Mouse (Mus musculus) neutrophil, adult 59 days (primary cell): ENCODE measurements around the gene Angpt4. TPM values are rescaled to one million over a fixed set of nuclear protein-coding genes. Genes with fewer than 3 reads are reported as not detected.

Experiments
- total RNA-seq, 2 experiments: library from RNA; stranded (reverse); gene quantifications; 1 replicate in 1 of 2; 2 replicates in 1 of 2; pipeline ENCODE4 v1.2.4; 2023

The Angpt4 gene
- total RNA-seq, result not detected

GRCm38 (mm10) chr2:151910919-151911500, at the start of gene Angpt4:
TSS of gene Angpt4 (plus strand) at chr2:151911210.

DNA sequence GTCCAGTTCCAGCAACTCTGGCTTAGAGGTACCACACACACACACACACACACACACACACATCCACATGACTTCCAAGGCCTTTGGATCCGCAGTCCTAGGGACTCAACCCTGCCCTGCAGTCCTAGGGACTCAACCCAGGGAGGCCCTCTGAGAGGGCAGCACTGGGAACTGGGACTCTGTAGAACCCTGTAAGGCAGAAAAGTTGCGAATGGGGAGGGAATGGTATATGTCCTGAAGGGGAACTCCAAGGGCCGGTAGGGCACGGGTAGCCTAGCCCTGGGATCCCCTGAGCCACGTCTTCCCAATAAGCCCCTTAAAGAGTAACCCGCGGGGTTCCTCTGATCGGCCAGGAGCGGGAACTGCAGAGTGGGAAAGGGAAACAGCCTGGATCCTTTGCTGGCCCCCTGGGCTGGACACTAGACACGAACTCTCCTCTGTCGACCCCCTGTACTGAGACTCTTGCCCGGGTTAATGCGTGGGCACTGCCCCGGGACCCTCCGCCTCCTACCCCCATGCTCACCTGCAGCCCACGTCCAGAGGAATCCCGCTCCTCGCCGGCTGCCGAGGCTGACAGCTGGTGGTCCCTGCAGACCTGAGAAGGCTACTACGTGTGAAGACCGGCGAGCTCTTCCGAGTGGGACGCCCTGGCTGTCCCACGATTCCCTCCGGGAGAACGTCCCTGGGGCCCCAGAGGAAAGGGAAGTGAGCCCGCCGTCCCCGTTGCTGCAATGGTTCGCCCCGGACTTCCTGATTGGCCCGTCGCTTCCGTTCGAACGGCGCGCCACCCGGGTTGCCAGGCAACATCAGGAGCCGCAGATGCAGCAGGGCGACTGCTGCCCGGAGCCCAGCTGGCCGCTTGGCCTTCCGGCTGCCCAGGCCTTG, 68.7 kb downstream of the Angpt4 start, which contains the start of gene Fam110a:
Gene Fam110a (minus strand): TSS at position 750 of the 885 bp plus-strand sequence.

Other genes with a start within 250 kb of the Angpt4 start
- gene Rad21l, start 242.7 kb upstream of the Angpt4 start, total RNA-seq, result not detected
- gene Tmem74b, start 209.2 kb upstream of the Angpt4 start, total RNA-seq, result not detected
- 10 to 100 TPM; 21.2 to 28.6 TPM for gene Psmf1, start 167.0 kb upstream of the Angpt4 start, total RNA-seq
- gene Rspo4, start 68.3 kb upstream of the Angpt4 start, total RNA-seq, result not detected
- 10 to 100 TPM; 21.1 to 22.6 TPM for gene Fam110a, start 69.0 kb downstream of the Angpt4 start, total RNA-seq
- 1 to 10 TPM in 1 of 2 experiments, under 1 TPM in 1; 0.55 to 1.4 TPM for gene Slc52a3, start 85.3 kb downstream of the Angpt4 start, total RNA-seq
- gene Scrt2, start 170.3 kb downstream of the Angpt4 start, total RNA-seq, result not detected
- 1 to 10 TPM; 3.6 to 8.7 TPM for gene Srxn1, start 194.3 kb downstream of the Angpt4 start, total RNA-seq
- not detected for gene Tcf15, start 232.4 kb downstream of the Angpt4 start, total RNA-seq